Mouse (Mus musculus): ENCODE results near the gene Lrriq4.
"Not testable (repeated sequence)": the region's sequence is repeated elsewhere in the genome, so short reads cannot be mapped to it uniquely, and the experiment has no call there.

The Lrriq4 gene

DNA sequence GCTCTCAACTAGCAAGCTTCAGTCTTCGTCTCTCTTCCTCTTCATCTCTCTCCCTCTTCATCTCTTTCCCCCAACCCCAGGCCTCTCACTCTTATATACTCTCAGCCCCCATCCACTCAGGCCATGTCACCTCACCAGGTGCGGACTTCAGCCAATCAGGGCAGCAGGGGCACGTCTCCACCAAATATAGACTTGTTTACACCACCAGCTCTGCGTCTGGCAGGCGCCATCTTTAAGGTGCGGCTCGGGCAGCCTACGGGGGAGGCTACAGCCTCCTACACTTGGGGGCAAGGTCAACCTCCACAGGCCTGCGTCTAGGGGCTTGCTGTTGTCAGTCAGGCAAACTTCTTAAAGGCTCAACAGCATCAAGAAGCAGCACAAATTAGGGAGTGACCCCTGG lies 14.2 kb downstream of the Lrriq4 start:
- DNase-seq (ENCODE audit: extremely low read depth, low read depth, low spot score): no peak

DNA sequence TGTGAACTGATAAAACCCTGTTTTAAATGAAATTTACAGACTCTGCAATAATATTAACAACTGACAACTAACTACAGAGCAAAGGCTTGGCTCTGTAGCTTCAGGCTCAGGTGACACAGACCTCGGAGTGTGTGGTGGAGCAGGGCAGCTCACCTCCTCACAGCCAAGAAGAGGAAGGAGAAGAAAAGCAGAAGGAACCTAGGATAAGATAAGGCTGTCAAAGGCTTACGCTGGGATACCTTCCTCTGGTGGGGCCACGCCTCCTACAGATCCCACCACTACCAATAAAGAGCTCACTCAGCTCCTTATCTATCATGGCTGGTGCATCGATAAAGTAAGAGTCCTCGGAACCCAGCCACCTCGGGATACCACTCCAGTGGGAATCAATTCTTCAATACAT lies 38.9 kb downstream of the Lrriq4 start:
- no peak for DNase-seq (ENCODE audit: extremely low read depth, low read depth, low spot score)

- no peak for DNase-seq (ENCODE audit: extremely low read depth, low read depth, low spot score)
Observed at GRCm38 (mm10) chr3:30687216-30687615, 42.9 kb downstream of the Lrriq4 start.

DNA sequence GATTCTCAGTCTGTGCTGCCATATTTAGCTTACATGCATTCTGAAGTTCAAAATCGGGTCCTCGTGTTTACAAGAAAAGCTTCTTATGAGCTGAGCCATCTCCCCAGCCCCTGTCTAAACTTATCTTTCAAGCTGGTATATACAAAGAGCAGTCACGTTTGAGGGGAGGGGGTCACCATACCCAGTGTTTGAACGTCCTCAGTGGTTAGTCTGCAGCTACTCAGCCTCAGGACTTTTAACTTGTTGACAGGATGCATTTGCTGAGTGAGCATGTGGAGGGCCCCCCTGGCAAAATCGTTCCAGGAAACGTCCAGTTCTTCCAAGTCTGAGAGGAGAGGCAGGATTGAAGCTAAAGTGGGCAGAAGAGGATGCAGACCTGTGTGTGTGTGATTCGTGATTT lies 46.7 kb downstream of the Lrriq4 start:
- no peak for DNase-seq (ENCODE audit: extremely low read depth, low read depth, low spot score)

DNA sequence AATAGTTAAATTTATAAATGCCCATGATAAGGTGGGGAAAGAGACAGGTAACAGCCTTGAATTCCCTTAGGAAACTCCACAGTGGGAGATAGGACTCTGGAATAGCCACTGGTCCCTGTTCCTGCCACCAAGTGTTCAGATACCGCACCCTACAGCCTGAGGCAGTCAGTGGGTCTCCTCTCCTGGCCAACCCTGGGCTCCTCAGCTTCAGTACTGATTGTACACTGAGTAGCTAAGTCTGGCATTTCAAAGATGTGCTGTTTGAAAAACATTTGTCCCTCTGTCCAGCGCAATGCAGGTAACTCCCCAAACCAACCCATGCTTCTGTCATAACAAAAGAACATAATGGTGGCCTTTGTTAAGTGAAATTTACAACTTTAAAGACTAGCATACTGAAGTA lies 51.4 kb downstream of the Lrriq4 start:
- DNase-seq (ENCODE audit: extremely low read depth, low read depth, low spot score): no peak

DNA sequence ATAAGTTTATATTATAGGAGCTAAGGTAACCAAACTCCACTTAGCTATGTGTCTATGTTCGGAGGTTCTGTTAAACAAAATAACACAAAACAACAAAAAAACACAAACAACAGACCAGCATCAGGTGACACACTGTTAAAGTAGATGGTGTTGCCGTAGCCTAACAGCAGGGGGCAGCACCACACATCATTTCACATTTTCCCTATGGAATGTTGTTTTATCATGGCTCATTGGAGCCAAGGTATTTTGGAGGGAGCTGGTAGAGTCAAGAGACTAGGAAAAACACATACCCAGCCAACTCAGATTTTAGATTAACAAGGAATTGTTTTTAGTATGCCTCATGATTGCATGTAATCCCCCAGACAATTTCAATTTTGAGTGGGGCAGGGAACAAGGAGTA lies 52.0 kb downstream of the Lrriq4 start:
- no peak for DNase-seq (ENCODE audit: extremely low read depth, low read depth, low spot score)

- DNase-seq (ENCODE audit: extremely low read depth, low read depth, low spot score): no peak
Observed at GRCm38 (mm10) chr3:30697891-30698290, 53.6 kb downstream of the Lrriq4 start.

DNA sequence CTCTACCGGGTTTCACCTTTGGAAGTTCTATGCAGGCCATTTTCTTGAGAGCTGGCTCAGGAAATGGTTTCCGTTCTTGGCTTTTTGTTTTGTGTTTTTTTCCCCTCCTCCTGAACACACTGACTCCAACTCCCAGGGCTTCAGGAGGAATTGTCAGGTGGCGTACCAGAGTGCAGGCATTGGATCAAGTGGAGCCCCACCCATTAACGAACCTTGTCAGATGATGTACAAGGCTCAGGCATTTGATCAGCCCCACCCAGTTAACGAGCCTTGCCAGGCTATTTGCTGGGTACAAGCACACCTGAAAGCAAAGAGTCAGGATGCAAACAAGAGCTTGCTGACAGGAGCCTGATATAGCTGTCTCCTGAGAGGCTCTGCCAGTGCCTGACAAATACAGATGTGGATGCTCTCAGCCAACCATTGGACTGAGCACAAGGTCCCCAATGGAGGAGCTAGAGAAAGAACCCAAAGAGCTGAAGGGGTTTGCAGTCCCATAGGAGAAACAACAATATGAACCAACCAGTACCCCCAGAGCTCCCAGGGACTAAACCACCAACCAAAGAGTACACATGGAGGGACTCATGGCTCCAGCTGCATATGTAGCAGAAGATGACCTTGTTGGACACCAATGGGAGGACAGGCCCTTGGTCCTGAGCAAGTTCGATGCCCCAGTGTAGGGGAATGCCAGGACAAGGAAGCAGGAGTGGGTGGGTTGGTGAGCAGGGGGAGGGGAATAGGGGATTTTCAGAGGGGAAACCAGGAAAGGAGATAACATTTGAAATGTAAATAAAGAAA lies 55.6 kb downstream of the Lrriq4 start, which contains the start of gene Lrrc31:
Lrrc31 (minus strand) TSS at position 133 of the 795 bp plus-strand sequence.
- DNase-seq (ENCODE audit: extremely low read depth, low read depth, low spot score): not testable (repeated sequence)

DNA sequence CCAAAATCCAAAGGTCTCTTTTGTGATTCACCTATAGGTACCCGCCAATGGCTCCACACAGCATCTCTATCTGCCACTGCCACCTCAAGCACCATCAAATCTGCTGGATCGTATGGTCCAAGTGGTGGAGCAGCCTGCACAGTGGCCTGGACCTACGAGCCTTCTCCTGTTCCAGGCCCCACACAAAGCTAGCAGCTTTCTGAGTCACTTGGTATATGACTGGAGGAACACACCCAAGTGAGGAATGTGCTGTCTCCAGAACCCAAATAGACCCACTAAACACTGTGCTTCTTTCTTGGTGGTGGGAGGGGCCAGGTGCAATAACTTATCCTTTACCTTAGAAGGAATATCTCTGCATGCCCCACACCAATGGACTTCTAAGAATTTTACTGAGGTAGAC lies 61.7 kb downstream of the Lrriq4 start:
- DNase-seq (ENCODE audit: extremely low read depth, low read depth, low spot score): no peak

GRCm38 (mm10) chr3:30706614-30707276 lies 62.4 kb downstream of the Lrriq4 start:
- DNase-seq (ENCODE audit: extremely low read depth, low read depth, low spot score): no peak

- DNase-seq (ENCODE audit: extremely low read depth, low read depth, low spot score): no peak
Observed at GRCm38 (mm10) chr3:30710191-30710590, 65.9 kb downstream of the Lrriq4 start.

DNA sequence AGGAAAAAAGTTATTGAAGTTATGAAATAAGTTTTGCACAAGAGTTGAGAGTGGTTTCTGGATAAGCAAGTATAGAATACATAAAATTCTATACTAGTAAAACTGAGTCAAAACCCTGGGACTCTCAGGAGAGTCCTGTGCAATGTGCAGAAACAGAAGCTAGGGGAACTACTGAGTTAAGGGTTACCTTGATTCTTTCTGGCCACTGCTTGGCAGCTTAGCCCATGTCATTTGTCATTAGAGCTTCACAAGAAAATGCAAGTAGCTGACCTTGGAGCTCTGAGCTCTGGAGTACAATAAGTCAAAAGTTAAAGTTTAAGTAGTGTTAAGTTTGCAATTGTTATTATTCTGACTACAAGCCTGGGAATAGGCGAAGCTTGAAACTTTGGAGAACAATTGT lies 69.0 kb downstream of the Lrriq4 start:
- DNase-seq (ENCODE audit: extremely low read depth, low read depth, low spot score): no peak

GRCm38 (mm10) chr3:30718649-30719048 lies 74.3 kb downstream of the Lrriq4 start:
- DNase-seq (ENCODE audit: extremely low read depth, low read depth, low spot score): no peak

All from fat pad, adult 2 months (tissue).